27 mouse cellular contexts compared by ENCODE assay signal in genomic region chr10:73242294-73242693, GRCm38 (mm10).
DNase-seq lines count a peak whose midpoint lies in the region; ATAC-seq lines count a peak whose summit lies in the region.
"Had no signal": no experiment of that assay in that cellular context is flagged by ENCODE, and none has a peak within 500 bp of the region (broad histone marks: within the 10 kb centered on the region; RNA-seq: fewer than 3 reads in every experiment).

No protein-coding gene starts in this region.

- WGBS in embryonic facial prominence, embryonic 14.5 days = 60% methylated on average over 5 of the region's 5 CpGs
- WGBS in embryonic facial prominence, embryonic 10.5 days = 88% methylated on average over 5 of the region's 5 CpGs
- WGBS in limb, embryonic 13.5 days = 60% methylated on average over 5 of the region's 5 CpGs
- 94% methylated on average over 5 of the region's 5 CpGs for WGBS in limb, embryonic 10.5 days

- DNase-seq in embryonic facial prominence, embryonic 14.5 days (ENCODE audit: low spot score) = peak; percentile 42
- DNase-seq in embryonic facial prominence, embryonic 10.5 days (ENCODE audit: low spot score) = no peak
- DNase-seq in limb, embryonic 10.5 days (ENCODE audit: low spot score) = no peak
- DNase-seq in 3T3-L1 (ENCODE audit: low read depth, low spot score) (peak; percentile 6), NIH3T3 (ENCODE audit: low read depth) (peak; percentile 62)
- no peak for DNase-seq in left cerebral cortex, postnatal 36 days (ENCODE audit: low spot score in 2 of 2)
- DNase-seq in heart, adult 9 months (ENCODE audit: low spot score in 2 of 2) = no peak
- DNase-seq: adrenal gland, postnatal 10 days; adrenal gland, postnatal 36 days; cerebellum, adult 11 months; cerebellum, adult 2 months; cerebellum, adult 9-11 months; cerebellum, postnatal 25 days; gastrocnemius, postnatal 25 days; heart, adult 18-20 months; heart, postnatal 14 days; heart, postnatal 4 days had no signal

- H3K36me3 ChIP-seq in embryonic facial prominence, embryonic 14.5 days (ENCODE audit: control insufficient read depth, insufficient read depth, low read length) = no peaks in the 10 kb centered on the region
- H3K36me3 ChIP-seq in embryonic facial prominence, embryonic 10.5 days (replicated peaks) = no peaks in the 10 kb centered on the region
- H3K36me3 ChIP-seq in limb, embryonic 13.5 days = no peaks in the 10 kb centered on the region
- H3K36me3 ChIP-seq in limb, embryonic 10.5 days = no peaks in the 10 kb centered on the region
- H3K36me3 ChIP-seq: embryonic facial prominence, embryonic 13.5 days; forebrain, embryonic 10.5 days; heart, embryonic 10.5 days; heart, embryonic 13.5 days; hindbrain, embryonic 15.5 days; intestine, embryonic 15.5 days had no signal

- H3K9ac ChIP-seq in embryonic facial prominence, embryonic 14.5 days (ENCODE audit: low read depth, low read length) = no peak overlapping the region
- H3K9ac ChIP-seq in limb, embryonic 13.5 days = no peak overlapping the region
- H3K9ac ChIP-seq: embryonic facial prominence, embryonic 13.5 days; forebrain, embryonic 13.5 days; heart, embryonic 13.5 days; hindbrain, embryonic 15.5 days; intestine, embryonic 15.5 days had no signal

- no peaks in the 10 kb centered on the region for H3K27me3 ChIP-seq in embryonic facial prominence, embryonic 14.5 days (replicated peaks; ENCODE audit: control insufficient read depth, insufficient read depth, low read length)
- H3K27me3 ChIP-seq in embryonic facial prominence, embryonic 10.5 days (replicated peaks; ENCODE audit: low read depth, poor library complexity, severe bottlenecking) = no peaks in the 10 kb centered on the region
- H3K27me3 ChIP-seq in limb, embryonic 13.5 days = no peaks in the 10 kb centered on the region
- H3K27me3 ChIP-seq in limb, embryonic 10.5 days (ENCODE audit: low read depth, poor library complexity, severe bottlenecking) = no peaks in the 10 kb centered on the region
- H3K27me3 ChIP-seq: embryonic facial prominence, embryonic 13.5 days; forebrain, embryonic 13.5 days; heart, embryonic 13.5 days; hindbrain, embryonic 15.5 days; intestine, embryonic 15.5 days; Patski had no signal

- no peak overlapping the region for H3K27ac ChIP-seq in embryonic facial prominence, embryonic 14.5 days (replicated peaks; ENCODE audit: low read depth, low read length)
- H3K27ac ChIP-seq in embryonic facial prominence, embryonic 10.5 days (replicated peaks) = no peak overlapping the region
- H3K27ac ChIP-seq in limb, embryonic 13.5 days = no peak overlapping the region
- H3K27ac ChIP-seq in limb, embryonic 10.5 days = no peak overlapping the region
- H3K27ac ChIP-seq: embryonic facial prominence, embryonic 13.5 days; forebrain, embryonic 10.5 days; forebrain, embryonic 13.5 days; heart, embryonic 10.5 days; heart, embryonic 13.5 days; hindbrain, embryonic 15.5 days; intestine, embryonic 15.5 days had no signal

- H3K9me3 ChIP-seq in embryonic facial prominence, embryonic 14.5 days (ENCODE audit: control insufficient read depth, low read length) = no peaks in the 10 kb centered on the region
- H3K9me3 ChIP-seq in embryonic facial prominence, embryonic 10.5 days = no peaks in the 10 kb centered on the region
- no peaks in the 10 kb centered on the region for H3K9me3 ChIP-seq in limb, embryonic 13.5 days
- H3K9me3 ChIP-seq in limb, embryonic 10.5 days (replicated peaks) = no peaks in the 10 kb centered on the region
- H3K9me3 ChIP-seq: embryonic facial prominence, embryonic 13.5 days; forebrain, embryonic 10.5 days; forebrain, embryonic 13.5 days; heart, embryonic 10.5 days; heart, embryonic 13.5 days; hindbrain, embryonic 15.5 days; intestine, embryonic 15.5 days had no signal

- intact Hi-C loops in left cerebral cortex, postnatal 36 days (cut with DNase I) = no loop called here

- H3K4me3 ChIP-seq in embryonic facial prominence, embryonic 14.5 days (ENCODE audit: low read depth, low read length) = no peak overlapping the region
- no peak overlapping the region for H3K4me3 ChIP-seq in embryonic facial prominence, embryonic 10.5 days
- no peak overlapping the region for H3K4me3 ChIP-seq in limb, embryonic 13.5 days
- H3K4me3 ChIP-seq in limb, embryonic 10.5 days = no peak overlapping the region
- H3K4me3 ChIP-seq: embryonic facial prominence, embryonic 13.5 days; forebrain, embryonic 10.5 days; forebrain, embryonic 13.5 days; heart, embryonic 10.5 days; heart, embryonic 13.5 days; hindbrain, embryonic 15.5 days; intestine, embryonic 15.5 days had no signal

- no peaks in the 10 kb centered on the region for H3K4me1 ChIP-seq in embryonic facial prominence, embryonic 14.5 days (ENCODE audit: control insufficient read depth, insufficient read depth, low read length)
- no peaks in the 10 kb centered on the region for H3K4me1 ChIP-seq in embryonic facial prominence, embryonic 10.5 days
- peaks cover 5% of the 10 kb centered on the region; the same call in 1 of the 2 replicates for H3K4me1 ChIP-seq in limb, embryonic 13.5 days
- no peaks in the 10 kb centered on the region for H3K4me1 ChIP-seq in limb, embryonic 10.5 days
- H3K4me1 ChIP-seq: forebrain, embryonic 10.5 days; forebrain, embryonic 13.5 days; heart, embryonic 10.5 days; heart, embryonic 13.5 days; hindbrain, embryonic 15.5 days; intestine, embryonic 15.5 days had no signal

- H3K4me2 ChIP-seq in embryonic facial prominence, embryonic 14.5 days (ENCODE audit: low read depth, low read length) = no peak overlapping the region
- no peak overlapping the region for H3K4me2 ChIP-seq in limb, embryonic 13.5 days (replicated peaks)
- H3K4me2 ChIP-seq: embryonic facial prominence, embryonic 13.5 days; forebrain, embryonic 13.5 days; heart, embryonic 13.5 days; hindbrain, embryonic 15.5 days; intestine, embryonic 15.5 days had no signal

- no peak for ATAC-seq in embryonic facial prominence, embryonic 14.5 days (ENCODE audit: low read depth)
- ATAC-seq in limb, embryonic 13.5 days (ENCODE audit: low FRiP score, low read depth) = peak; percentile 74
- ATAC-seq: CD4-positive, CD25-positive, alpha-beta regulatory T cell, adult 4 months; forebrain, embryonic 13.5 days; intestine, embryonic 15.5 days; Patski had no signal

Comparison
In these comparisons a context has a peak if more than half of its experiments do, and no peak if none do; other contexts are left out.
1. DNase-seq: peak in embryonic facial prominence, embryonic 14.5 days (single experiment), 3T3-L1 (single experiment) and NIH3T3 (single experiment); none in embryonic facial prominence, embryonic 10.5 days (single experiment), limb, embryonic 10.5 days (single experiment), left cerebral cortex, postnatal 36 days (0 of 2) and heart, adult 9 months (0 of 2).